In genomic region chr2:157520496-157520895, GRCm38 (mm10) we compare ENCODE assay signal across 10 mouse cellular contexts. TPM values are rescaled to one million over a fixed set of nuclear protein-coding genes. Genes with fewer than 3 reads are reported as not detected.
DNase-seq lines count a peak whose midpoint lies in the region; ATAC-seq and TF ChIP-seq lines count a peak whose summit lies in the region.
"Had no signal": no experiment of that assay in that cellular context is flagged by ENCODE, and none has a peak within 500 bp of the region (broad histone marks: within the 10 kb centered on the region; RNA-seq: fewer than 3 reads in every experiment).

No protein-coding gene starts in this region.

- 34% methylated on average over 5 of the region's 5 CpGs for whole genome bisulfite sequencing in forebrain, embryonic 10.5 days
- WGBS in forebrain, embryonic 11.5 days, result 20% methylated on average over 5 of the region's 5 CpGs
- WGBS in hindbrain, embryonic 10.5 days, result 22% methylated on average over 5 of the region's 5 CpGs
- WGBS in midbrain, embryonic 16.5 days, result 7% methylated on average over 5 of the region's 5 CpGs
- 33% methylated on average over 5 of the region's 5 CpGs for WGBS in kidney, adult 2 months

- TF ChIP-seq CTCF in kidney, adult 2 months (conservative IDR thresholded peaks at IDR 0.05; ENCODE audit: insufficient read depth, insufficient read length, low read depth, low read length), result no peak

- H3K27me3 ChIP-seq in forebrain, embryonic 10.5 days (ENCODE audit: poor library complexity, severe bottlenecking), result peaks cover 48% of the 10 kb centered on the region
- no peaks in the 10 kb centered on the region for H3K27me3 ChIP-seq in forebrain, embryonic 11.5 days (ENCODE audit: control insufficient read depth, insufficient read depth, low read length)
- peaks cover 18% of the 10 kb centered on the region for H3K27me3 ChIP-seq in hindbrain, embryonic 10.5 days (ENCODE audit: insufficient read depth, poor library complexity, severe bottlenecking)
- H3K27me3 ChIP-seq in midbrain, embryonic 16.5 days (ENCODE audit: control insufficient read depth, insufficient read depth, low read depth, low read length), result no peaks in the 10 kb centered on the region
- H3K27me3 ChIP-seq in kidney, adult 2 months (replicated peaks; ENCODE audit: control insufficient read depth, insufficient read depth, low read length), result no peaks in the 10 kb centered on the region

- no peak for ATAC-seq in forebrain, embryonic 11.5 days (replicated peaks; ENCODE audit: low FRiP score)
- ATAC-seq in midbrain, embryonic 16.5 days, result peak; percentile 79; the same call in 1 of the 2 replicates

- no peak for TF ChIP-seq POLR2A in kidney, adult 2 months (IDR thresholded peaks at IDR 0.05; ENCODE audit: low read depth, low read length)

- no peak for DNase-seq in forebrain, embryonic 10.5 days (ENCODE audit: extremely low spot score, low spot score)
- no peak for DNase-seq in forebrain, embryonic 11.5 days (ENCODE audit: low spot score)
- DNase-seq in ZHBTc4 (ENCODE audit: low read depth, low spot score), result peak; percentile 55
- DNase-seq in hindbrain, embryonic 10.5 days (ENCODE audit: low spot score), result no peak
- DNase-seq in yolk sac, embryonic 10.5 days (ENCODE audit: low spot score), result no peak
- no peak for DNase-seq in kidney, adult 2 months
- no peak for DNase-seq in heart, adult 9 months (ENCODE audit: low spot score in 2 of 2)
- DNase-seq: B cell, adult 2 months; lung, adult 2 months had no signal

- H3K9me3 ChIP-seq in forebrain, embryonic 10.5 days, result no peaks in the 10 kb centered on the region
- H3K9me3 ChIP-seq in forebrain, embryonic 11.5 days (ENCODE audit: control insufficient read depth, low read length), result no peaks in the 10 kb centered on the region
- no peaks in the 10 kb centered on the region for H3K9me3 ChIP-seq in hindbrain, embryonic 10.5 days
- H3K9me3 ChIP-seq in midbrain, embryonic 16.5 days (replicated peaks; ENCODE audit: control insufficient read depth, low read length, poor library complexity, severe bottlenecking), result no peaks in the 10 kb centered on the region

- H3K9ac ChIP-seq in forebrain, embryonic 11.5 days (ENCODE audit: low read length), result no peak overlapping the region
- peak overlapping the region; percentile 33; the same call in 1 of the 2 replicates for H3K9ac ChIP-seq in midbrain, embryonic 16.5 days (ENCODE audit: low read depth, low read length)

- H3K4me2 ChIP-seq in forebrain, embryonic 11.5 days (ENCODE audit: low read depth, low read length, severe bottlenecking), result no peak overlapping the region
- peak overlapping the region; percentile 23 for H3K4me2 ChIP-seq in midbrain, embryonic 16.5 days (ENCODE audit: low read length)

- H3K36me3 ChIP-seq in forebrain, embryonic 10.5 days (replicated peaks), result no peaks in the 10 kb centered on the region
- H3K36me3 ChIP-seq in forebrain, embryonic 11.5 days (ENCODE audit: control insufficient read depth, insufficient read depth, low read length), result no peaks in the 10 kb centered on the region
- H3K36me3 ChIP-seq in hindbrain, embryonic 10.5 days, result no peaks in the 10 kb centered on the region
- no peaks in the 10 kb centered on the region for H3K36me3 ChIP-seq in midbrain, embryonic 16.5 days (ENCODE audit: control insufficient read depth, insufficient read depth, low read length)
- H3K36me3 ChIP-seq in kidney, adult 2 months (ENCODE audit: control insufficient read depth, insufficient read depth, low read length), result no peaks in the 10 kb centered on the region

- H3K27ac ChIP-seq in forebrain, embryonic 10.5 days, result peak overlapping the region; percentile 58
- H3K27ac ChIP-seq in forebrain, embryonic 11.5 days (ENCODE audit: low read depth, low read length), result no peak overlapping the region
- H3K27ac ChIP-seq in hindbrain, embryonic 10.5 days, result peak overlapping the region; percentile 76
- peak overlapping the region; percentile 90 for H3K27ac ChIP-seq in midbrain, embryonic 16.5 days (ENCODE audit: low read length)
- H3K27ac ChIP-seq in kidney, adult 2 months (ENCODE audit: insufficient read depth, low read depth, low read length), result no peak overlapping the region

- no peak overlapping the region for H3K4me3 ChIP-seq in forebrain, embryonic 10.5 days
- H3K4me3 ChIP-seq in forebrain, embryonic 11.5 days (ENCODE audit: low read depth, low read length), result no peak overlapping the region
- no peak overlapping the region for H3K4me3 ChIP-seq in hindbrain, embryonic 10.5 days
- no peak overlapping the region for H3K4me3 ChIP-seq in midbrain, embryonic 16.5 days (ENCODE audit: low read depth, low read length)
- H3K4me3 ChIP-seq in kidney, adult 2 months (ENCODE audit: insufficient read depth, low read depth, low read length), result no peak overlapping the region

- peaks cover 69% of the 10 kb centered on the region for H3K4me1 ChIP-seq in forebrain, embryonic 10.5 days
- H3K4me1 ChIP-seq in forebrain, embryonic 11.5 days (replicated peaks; ENCODE audit: control insufficient read depth, insufficient read depth, low read length), result peaks cover 14% of the 10 kb centered on the region; the same call in 1 of the 2 replicates
- peaks cover 72% of the 10 kb centered on the region for H3K4me1 ChIP-seq in hindbrain, embryonic 10.5 days (replicated peaks)
- H3K4me1 ChIP-seq in midbrain, embryonic 16.5 days (ENCODE audit: control insufficient read depth, insufficient read depth, low read length), result peaks cover 39% of the 10 kb centered on the region
- no peaks in the 10 kb centered on the region for H3K4me1 ChIP-seq in kidney, adult 2 months (ENCODE audit: control insufficient read depth, insufficient read depth, low read length)

RNA-seq across cellular contexts. Expression of gene Nnat, which starts 39.4 kb away (rescaled TPM):
- polyA plus RNA-seq in forebrain, embryonic 10.5 days (2016; fragmentation: Nextera tagmentation; extraction: Ambion mirVana), result 1,904 and 2,173 TPM in 2 replicates
- polyA plus RNA-seq in forebrain, embryonic 11.5 days (2014; fragmentation: Nextera tagmentation; extraction: Ambion mirVana), result 2,785 and 3,035 TPM in 2 replicates
- 1,503 and 2,739 TPM in 2 replicates for polyA plus RNA-seq in hindbrain, embryonic 10.5 days (2016; fragmentation: Nextera tagmentation; extraction: Ambion mirVana)
- 9,243 and 10,143 TPM in 2 replicates for polyA plus RNA-seq in midbrain, embryonic 16.5 days (2015; fragmentation: Nextera tagmentation; extraction: Ambion mirVana)
- polyA plus RNA-seq in kidney, adult 2 months (2012; rRNA removed), result 1.9 and 3.9 TPM in 2 replicates

RNA-seq across cellular contexts. Expression of gene Blcap, which starts 50.6 kb away (rescaled TPM):
- 78.7 and 82.3 TPM in 2 replicates for polyA plus RNA-seq in forebrain, embryonic 10.5 days (2016; fragmentation: Nextera tagmentation; extraction: Ambion mirVana)
- polyA plus RNA-seq in forebrain, embryonic 11.5 days (2014; fragmentation: Nextera tagmentation; extraction: Ambion mirVana), result 111 and 123 TPM in 2 replicates
- polyA plus RNA-seq in hindbrain, embryonic 10.5 days (2016; fragmentation: Nextera tagmentation; extraction: Ambion mirVana), result 78.4 and 100.0 TPM in 2 replicates
- polyA plus RNA-seq in midbrain, embryonic 16.5 days (2015; fragmentation: Nextera tagmentation; extraction: Ambion mirVana), result 357 and 363 TPM in 2 replicates
- polyA plus RNA-seq in kidney, adult 2 months (2012; rRNA removed), result 43.7 and 49.5 TPM in 2 replicates

Comparison
In these comparisons a context has a peak if more than half of its experiments do, and no peak if none do; other contexts are left out.
1. H3K27ac ChIP-seq: peak in forebrain, embryonic 10.5 days (single experiment), hindbrain, embryonic 10.5 days (single experiment) and midbrain, embryonic 16.5 days (single experiment); none in forebrain, embryonic 11.5 days (single experiment) and kidney, adult 2 months (single experiment).
2. RNA of gene Nnat, which starts 39.4 kb away (polyA plus RNA-seq): 9,243 to 10,143 TPM in midbrain, embryonic 16.5 days, 2,785 to 3,035 TPM in forebrain, embryonic 11.5 days, 1,503 to 2,739 TPM in hindbrain, embryonic 10.5 days and 1,904 to 2,173 TPM in forebrain, embryonic 10.5 days; 1.9 to 3.9 TPM in kidney, adult 2 months; every median in the first group is over 100 times any median in the second.